Mouse (Mus musculus) kidney, postnatal 14 days (tissue): Measurements from ENCODE around the gene Arfip2.
A peak's percentile ranks its signal among the peaks of the same experiment; 100 is the strongest.

Experiments
- DNase-seq: peaks from one replicate; pipeline ENCODE4 v3.0.0; 2022; ENCODE audit warnings: mixed read lengths

Gene Arfip2

DNA sequence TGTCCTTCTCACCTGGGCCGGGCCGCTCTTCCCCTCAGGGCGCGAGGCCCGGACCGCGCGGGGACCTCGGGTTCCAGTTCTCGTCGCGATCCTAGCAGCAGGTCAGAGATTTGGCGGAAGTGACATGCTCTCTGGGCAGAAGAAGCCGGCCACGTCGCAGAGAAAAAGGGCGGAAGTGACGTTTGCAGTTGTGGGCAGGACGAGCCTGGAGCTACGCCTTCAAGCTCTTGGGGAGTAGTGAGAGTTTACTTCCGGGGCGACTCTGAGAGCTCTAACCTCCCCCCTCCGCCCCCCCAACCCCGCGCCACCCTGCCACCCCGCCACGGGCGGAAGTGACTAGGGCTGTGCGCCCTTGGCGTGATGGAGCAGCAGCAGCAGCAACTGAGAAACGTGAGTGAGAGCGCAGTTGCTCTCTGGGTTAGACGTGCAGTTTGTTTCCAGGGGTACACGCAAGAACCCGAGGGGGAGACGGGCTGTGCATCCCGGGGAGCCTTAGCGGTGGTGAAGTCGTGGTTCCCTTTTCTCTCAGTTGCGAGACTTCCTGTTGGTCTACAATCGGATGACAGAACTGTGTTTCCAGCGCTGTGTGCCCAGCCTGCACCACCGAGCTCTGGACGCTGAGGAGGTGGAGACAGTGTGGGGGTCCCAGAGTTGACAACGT is at the start of gene Arfip2, which contains the start of gene Gm45799:
TSS of gene Arfip2 (minus strand) at position 184 of the 661 bp plus-strand sequence.
TSS of gene Gm45799 (plus strand) at position 320 of the 661 bp plus-strand sequence.
- peak; percentile 98 for DNase-seq

DNA sequence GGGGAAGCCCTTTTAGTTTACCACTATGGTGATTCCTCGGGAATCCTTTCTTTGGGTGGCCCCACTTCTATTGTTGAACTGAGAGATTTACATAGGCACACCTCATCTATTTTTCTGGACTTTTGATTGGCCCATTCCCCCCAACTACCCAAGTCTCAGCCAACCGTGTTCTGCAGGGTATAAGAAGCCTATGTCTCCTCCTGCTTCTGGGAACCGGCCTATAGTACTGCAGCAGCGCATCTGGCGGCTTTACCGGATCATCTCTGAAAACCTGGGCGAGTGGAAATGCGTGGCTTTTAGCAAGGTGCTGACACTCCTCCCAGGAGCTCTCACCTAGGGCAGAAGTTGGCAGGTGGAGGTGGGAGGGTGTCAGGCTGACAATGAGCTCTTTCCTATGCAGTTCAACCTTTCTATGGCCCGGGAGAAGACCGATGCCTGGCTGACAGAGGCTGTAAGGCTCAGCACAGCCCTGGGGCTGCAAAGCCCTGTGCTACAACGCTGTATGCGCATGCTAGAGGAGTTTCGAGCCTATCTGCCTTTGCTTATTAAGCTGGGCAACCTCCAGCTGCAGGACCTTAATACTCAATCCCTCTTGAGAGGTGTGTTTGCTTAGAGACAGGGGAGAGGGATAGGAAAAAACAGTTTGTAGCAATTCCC is 45.5 kb upstream of the Arfip2 start:
- DNase-seq: no peak

DNA sequence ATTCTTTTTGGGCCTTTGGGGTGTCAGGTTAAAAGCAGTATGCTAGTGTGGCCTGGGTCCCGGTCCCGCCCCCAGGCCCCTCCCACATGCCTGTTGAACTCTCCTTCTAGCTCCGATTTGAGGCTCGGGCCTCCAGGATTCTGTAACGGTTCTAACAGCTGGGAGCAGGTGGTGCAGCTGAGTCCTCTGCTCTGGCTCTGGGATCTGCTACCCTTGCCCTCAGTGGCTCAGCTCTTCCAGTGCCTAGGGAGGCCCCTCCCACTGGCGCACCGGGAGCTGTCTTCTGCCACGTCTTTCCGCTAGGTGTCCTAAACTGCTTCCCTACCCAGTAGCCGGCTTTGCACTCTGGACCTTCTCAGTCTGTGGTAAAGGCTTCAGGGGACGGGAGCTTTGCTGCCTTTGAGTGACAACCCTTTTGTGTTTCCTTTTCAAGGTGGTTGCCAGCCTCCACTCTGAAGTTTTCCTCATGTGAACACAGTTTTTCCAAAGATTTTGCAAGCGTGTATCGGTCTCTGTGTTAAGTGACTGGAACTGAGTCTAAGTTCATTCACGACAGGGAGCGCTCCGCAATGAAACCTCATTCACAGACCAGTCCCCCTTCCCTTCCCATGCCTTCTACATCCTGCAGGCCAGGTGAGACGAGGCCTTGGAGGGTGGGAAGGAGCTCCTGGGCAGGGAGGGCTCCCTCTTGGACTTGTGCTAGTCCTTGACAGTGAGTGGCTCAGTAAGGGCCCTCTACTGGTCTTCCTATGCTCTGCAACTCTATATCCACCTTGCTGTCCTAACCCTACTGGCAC is 10.6 kb upstream of the Arfip2 start, which contains the start of gene Dnhd1:
TSS of gene Dnhd1 (plus strand) at position 189 of the 797 bp plus-strand sequence.
- DNase-seq: peak; percentile 90

DNA sequence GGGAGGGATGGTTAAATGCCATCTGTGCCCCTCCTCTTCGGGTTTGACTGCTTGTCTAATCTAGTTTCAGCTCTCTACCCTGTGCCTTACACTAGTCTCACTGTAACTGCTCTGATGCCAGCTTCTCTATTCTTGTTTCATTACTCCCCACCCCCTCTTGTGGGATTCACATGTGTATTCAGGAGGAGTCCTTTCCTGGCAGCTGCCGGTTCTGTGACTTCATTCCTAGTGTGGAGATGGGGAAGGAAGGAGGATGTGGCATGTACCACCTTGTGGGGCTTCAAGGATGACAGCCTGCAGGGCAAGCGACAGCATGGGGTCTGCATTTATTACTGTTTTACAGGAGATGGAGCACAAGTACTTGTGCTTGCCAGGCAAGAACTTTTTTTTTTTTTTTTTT is 1.7 kb upstream of the Arfip2 start:
- no peak for DNase-seq

DNA sequence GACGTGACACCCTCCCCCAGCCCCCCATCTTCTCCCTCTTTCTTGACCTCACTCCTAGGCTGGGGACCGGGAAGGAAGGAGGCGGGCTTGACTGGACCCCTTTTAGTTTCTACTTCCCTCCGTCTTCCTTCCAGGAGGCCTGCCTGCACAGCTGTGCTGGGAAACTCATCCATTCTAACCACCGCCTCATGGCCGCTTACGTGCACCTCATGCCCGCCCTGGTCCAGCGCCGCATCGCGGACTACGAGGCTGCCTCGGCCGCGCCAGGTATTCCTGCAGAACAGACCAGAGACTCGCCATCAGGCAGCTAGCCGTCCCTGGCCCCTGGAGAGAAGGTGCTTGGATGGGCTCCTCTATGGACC is 659 bp upstream of the Arfip2 start:
- no peak for DNase-seq

DNA sequence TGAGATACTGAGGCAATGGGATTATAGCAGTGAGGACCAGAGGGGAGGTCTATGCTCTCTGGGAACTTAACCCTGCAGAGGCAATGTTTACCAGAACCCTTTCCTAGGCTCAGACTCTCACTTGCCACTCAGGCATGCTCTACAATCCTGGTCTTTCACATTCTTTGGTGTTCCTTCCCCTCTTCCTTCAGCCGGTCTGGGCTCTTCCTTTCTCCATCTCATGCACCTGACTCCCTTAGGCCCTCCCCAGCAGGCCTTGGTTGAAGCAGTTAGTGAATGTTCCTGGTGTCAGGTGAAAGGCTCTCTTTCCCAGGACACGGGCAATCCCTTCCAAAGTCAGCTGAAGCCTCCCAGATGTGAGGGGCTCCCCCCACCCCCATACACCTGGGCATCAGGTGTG is 460 bp downstream of the Arfip2 start, which contains the start of gene Timm10b:
TSS of gene Timm10b (plus strand) at position 301 of the 400 bp plus-strand sequence.
- DNase-seq: no peak

DNA sequence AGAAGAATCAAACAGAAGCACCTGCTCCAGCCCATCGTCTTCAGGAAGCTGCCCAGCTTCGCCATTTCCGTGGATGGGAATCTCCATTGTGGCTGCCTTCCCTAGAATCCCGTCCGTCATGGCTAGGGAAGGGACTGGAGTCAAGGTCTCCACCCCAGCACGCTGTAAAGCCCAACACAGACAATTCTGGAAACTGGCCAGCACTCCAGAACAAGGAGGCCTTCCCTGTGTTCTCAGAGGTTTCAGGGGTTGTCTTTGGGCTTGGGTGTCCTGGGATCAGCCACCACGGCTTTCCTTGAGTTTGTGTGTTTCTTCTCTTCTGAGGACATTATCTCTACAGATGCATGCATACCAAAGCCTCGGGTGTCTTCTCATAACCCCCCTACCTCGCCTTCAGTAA is 912 bp downstream of the Arfip2 start:
- DNase-seq: no peak

DNA sequence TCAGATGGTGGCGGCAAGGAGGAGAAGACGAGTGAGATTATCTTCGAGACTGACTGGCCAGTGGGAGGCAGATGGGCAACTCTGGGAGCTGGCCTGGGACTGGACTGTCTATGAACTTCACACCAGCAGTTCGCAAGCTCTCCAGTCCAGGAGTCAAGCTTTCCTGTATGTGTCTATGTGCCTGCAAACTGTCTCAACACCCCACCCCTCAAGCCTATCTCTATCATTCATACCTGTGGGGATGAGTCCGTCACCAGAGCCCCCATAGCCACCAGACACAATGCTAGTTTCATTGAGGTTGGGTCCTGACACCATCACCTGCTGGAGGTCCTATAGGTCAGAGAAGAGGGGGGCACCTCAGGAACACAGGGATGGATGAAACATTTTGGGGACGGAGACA is 1.4 kb downstream of the Arfip2 start:
- DNase-seq: no peak

DNA sequence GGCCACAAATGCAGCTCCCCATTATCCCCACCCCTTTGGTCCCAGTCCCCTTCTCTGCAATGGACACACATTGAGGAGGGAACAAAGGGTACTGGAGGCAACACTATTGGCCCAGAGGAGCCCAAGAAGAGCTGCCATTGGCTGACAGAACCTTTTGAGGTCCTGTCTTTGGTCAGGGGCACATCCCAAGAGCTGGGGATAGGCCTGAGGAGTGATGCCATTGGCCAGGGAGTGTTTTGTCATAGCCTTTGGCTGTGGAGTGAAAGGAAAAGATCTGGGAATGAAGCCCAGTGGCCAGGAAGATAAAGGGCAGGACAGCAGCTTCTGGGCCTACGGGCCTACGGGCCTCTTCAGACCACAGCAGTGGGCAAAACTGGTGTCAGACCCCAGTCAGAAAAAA is 4.5 kb downstream of the Arfip2 start:
- no peak for DNase-seq

DNA sequence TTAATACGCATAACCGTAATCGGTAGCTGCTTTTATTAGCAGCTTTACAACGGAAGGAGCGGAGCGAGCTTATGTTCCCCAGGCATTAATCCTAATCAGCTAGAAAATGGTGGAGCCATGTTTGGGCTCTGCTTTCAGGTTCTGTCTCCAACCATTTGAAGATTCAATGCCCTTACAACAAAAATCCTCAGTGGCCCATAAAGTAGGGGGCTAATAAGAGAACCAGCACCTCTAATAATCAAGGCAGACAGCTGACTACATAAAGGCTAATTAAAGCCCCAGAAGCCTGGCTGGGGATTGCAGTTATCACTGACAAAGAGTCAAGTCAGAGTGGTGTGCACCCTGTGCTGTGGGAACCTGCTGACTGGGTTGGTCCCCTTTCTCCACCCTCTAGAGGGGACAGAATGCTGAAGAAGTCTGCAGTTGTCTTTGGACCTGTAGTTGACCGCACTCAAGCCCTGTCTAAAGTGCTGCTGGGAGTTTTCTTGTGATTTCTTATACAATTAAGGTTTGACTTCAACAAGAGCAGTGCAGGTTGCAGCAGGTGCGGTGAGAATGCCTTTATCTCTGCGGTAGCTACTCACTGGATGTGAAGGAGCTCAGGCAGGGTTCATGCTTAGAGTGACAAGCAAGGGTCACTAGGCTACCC is 5.8 kb downstream of the Arfip2 start:
- DNase-seq: no peak

DNA sequence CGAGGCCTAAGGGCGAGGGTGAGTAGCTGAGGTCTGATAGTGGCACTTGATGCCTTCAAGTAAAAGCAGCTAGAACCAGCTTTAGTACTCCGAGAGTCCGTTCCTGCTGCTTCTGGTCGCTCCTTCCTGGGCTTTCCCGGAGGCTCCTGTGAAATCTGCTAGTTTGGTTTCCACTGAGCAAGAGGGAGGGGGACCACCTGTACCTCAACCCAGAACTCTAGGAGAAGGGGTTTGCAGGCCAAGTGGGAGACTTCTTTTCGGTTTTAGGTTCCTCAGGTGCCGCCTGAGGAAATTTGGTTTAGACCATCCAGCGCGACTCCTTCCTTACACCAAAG is 6.4 kb downstream of the Arfip2 start:
- no peak for DNase-seq

DNA sequence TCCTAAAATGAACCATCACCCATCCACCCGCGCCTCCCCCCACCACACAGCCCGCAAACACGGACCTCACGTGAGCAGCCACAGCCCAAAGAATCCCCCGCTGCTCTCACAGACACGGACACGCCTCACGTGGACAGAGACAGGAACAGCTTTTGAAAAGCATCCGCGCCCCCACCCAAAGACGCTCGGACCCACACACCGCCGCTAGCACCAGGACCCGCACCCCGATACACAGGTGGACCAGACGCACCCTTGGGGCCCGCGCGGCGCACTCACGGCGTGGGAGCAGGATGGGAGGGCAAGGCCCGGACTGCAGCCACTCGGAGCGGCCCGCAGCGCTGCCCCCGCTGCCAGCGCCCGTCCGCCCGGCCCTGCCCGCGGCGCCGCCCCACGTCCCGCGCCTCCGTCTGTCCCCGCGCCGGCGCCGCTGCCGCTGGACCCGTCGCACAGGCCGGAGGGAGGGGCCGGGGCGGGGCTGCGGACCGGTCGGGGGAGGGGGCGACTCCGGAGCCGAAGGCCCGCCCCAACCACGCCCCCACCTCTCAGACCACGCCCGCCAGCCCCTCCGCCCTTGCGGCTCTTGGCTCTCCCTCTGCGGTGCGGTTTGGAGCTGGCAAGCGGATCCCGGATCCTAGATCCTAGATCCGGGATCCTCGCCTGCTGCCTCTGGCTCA is 7.0 kb downstream of the Arfip2 start, which contains the start of gene Trim3:
TSS of gene Trim3 (minus strand) at position 445 of the 674 bp plus-strand sequence.
- peak; percentile 96 for DNase-seq

DNA sequence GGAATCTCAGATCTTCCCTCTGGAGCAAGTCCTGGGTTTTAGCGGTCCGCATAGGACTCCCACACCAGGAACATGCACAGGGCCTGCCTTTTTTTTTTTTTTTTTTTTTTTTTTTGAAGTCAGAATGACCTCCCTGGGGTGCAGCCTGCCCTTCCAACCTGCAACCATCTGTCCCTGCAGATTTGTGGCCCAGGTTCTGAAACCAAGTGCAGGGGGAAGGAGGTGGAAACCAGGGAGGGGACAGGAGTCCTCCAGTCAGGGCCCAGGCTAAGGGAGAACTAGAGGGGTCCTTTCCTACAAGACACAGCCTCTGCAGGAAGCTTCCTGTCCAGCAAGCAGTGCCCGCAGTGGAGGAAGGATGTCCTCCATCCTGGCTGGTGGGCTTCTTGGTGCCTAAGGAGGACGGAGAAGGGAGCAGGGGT is 7.7 kb downstream of the Arfip2 start:
- no peak for DNase-seq

DNA sequence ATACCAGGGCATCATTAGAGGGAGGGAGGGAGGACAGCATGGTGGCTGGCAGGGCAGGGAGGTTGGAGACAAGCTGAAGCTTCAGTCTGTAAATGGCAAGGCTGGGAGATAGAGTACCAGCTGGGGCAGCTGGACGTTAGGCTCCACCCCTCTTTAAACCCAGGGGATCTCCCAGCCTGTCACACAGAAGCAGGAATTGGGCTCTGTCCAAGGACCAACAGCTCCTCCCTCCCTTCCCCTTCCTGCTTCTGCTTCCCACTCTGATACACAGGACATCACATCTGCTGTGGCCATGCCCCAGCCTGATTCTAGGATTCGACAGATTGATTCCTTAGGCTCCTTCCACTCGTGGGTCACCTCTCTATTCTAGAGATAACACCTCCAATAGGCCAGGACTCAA is 11.6 kb downstream of the Arfip2 start:
- peak; percentile 88 for DNase-seq

DNA sequence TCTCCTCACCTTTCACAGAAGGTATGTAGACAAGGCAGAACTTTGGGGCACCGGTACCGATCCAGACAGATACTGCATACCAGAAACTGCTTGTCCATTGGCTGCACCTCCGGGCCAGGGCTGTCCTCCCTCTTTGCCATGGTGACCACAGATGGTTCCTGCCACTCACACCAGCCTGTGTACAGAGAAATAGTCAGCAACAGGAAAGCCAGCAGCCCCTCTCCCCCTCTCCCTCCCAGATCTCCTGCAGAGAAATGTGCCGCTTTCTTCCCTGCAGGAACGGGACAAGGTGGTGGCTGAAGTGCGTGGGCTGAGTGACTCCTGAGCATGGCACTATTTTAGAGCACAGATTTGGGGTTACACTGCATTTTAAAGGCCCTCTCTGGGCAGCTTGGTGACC is 14.8 kb downstream of the Arfip2 start:
- no peak for DNase-seq

DNA sequence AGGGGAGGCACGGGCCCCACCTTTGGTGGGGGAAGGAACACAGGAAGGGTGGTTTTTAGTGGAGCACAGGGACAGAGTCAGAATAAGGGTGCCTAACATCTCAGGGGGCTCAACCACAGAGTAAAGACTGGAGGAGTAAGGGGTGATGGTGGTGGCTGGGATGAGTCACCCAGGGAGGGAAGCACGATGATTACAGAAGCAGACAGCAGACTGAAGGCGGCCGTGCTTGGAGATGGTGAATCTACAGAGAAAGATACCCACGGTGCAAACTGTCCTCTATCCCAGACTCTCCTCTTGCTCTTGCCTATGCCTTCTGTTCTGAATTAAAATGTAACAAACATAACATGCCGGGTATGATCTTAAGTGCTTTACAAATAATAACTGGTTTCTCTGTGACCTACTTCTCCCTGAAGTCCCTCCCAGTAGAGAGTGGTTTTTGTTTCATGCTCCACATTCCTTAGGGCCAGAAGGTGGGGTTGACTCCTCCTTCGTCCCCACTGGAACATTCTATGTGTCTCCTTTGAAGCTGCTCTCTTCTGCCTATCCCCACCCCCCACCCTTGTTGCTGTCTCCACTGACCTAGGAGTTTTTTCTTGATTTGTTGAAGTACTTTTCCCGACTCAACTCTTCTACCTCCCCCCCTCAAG is 18.4 kb downstream of the Arfip2 start:
- DNase-seq: no peak

DNA sequence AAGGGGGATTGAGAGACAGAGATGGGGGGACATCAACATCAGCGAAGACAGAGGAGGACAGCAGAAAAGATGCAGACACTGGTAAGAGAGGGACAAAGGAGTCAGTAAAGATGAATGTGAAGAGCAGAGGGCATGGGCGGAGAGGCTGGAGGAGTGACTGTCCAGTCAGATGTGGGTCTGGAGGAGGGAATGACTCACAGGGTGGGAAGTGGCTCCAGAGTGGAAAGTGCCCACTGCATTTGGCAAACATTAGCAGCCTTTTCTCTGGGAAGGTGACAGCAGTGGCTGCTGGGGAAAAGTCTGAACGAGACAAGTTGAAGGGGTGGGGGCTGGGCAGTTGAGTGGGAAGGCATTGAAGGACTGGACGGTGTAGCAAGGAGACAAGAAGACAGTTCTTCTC is 19.2 kb downstream of the Arfip2 start:
- DNase-seq: no peak

DNA sequence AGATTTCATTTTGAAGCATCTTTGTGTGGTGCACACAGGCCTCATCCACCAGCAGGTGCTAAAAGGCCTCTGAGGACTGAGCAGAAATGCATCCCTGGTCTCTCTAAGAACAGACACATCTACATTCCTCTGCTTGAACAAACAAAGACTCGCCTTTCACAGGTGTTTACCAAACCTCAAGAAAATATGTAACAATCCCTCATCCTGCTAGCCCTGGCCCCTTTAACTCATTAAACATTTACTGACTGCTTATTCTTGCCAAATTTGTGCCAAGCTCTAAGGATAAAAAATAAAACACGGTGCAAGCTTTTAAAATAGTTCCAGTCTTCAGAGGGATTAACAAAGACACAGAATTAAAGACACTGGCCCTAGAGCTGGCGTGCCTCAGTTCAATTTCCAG is 20.5 kb downstream of the Arfip2 start:
- no peak for DNase-seq

DNA sequence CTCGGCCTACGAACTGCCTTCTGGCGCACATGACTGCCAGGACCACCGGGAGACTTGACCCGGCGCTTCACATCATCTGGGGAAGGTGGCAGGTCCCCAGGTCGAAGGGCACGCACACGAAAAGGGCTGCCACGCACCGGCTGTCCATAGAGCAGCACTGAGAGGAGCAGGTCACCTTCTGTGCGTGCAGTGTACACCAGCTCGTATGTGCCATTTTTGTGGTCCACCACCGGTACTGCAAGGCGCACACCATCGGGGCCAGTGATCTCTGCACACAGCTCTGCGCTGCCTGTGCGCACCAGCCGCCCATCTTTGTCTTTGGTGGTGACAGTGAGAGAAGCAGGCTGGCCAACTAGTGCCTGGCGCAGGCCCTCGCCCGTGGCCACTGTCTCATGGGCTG is 22.4 kb downstream of the Arfip2 start:
- no peak for DNase-seq

DNA sequence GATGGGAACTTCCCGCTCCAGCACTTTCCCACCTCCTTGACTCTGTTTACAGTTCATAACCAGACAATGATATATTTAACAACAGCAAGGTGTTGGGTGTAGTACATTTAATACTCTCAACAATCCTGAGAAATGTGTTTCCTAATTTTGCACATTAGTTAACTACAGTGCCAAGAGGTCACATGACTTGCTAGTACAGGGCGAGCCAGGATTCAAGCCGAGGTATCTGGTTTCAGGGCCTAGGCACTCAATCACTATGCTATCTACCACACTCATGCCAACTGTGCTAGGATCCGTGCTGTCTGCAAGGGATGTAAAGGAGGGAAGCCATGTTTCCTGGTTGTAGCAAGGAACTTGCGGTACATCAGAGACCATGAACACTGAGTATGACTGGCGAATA is 23.7 kb downstream of the Arfip2 start:
- no peak for DNase-seq

DNA sequence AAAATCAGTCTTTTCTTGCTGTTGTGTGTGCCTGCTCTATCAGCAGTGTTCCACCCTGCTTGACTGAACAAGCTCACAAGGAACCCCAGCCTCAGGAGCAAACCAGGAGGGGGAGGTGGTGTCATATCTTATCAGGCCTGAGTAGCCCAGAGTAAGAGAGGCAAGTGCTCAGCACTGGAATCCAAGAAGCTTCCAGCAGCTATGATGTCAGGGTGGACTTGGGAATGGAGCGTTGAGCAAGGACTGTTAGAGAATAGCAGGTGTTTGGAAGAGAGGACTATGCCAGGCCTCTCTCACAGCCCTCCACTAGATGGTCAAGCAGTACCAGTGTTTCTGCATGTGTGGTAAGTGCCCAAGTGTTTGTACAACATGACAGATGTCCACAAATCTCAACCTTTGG is 24.5 kb downstream of the Arfip2 start:
- no peak for DNase-seq

DNA sequence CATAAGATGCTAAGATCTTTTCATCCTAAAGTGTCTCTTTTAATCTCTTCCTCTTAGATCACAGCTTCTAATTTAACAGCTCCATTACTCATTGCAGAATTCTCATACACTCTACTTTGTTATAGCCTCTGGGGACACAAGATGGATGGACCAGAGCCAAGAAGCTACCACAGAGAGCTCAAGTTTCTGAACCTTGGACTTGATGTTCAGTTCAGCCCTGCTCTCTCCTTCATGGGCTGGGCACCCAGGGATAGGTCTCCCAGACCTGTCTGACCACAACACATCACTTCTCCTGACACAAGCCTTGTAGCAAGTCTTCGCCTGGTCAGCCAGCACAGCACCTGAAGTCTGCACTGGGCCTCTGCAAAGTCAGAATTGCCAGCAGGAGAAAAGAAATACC is 25.8 kb downstream of the Arfip2 start:
- peak; percentile 65 for DNase-seq
